Mouse (Mus musculus): Measurements from ENCODE around the gene Ccdc171.

- TF ChIP-seq CTCF (IDR thresholded peaks at IDR 0.05) (no peak), EP300 (IDR thresholded peaks at IDR 0.05) (no peak)
These were observed 217.6 kb downstream of the Ccdc171 start for GRCm38 (mm10) chr4:83742806-83743460.

All from lung, postnatal 0 days (tissue).